Mouse (Mus musculus): Measurements from ENCODE around the gene Fibp. TPM values are rescaled to one million over a fixed set of nuclear protein-coding genes. Genes with fewer than 3 reads are reported as not detected.

Fibp gene
- polyA plus RNA-seq, 1 experiment, result 53.1 TPM

DNA sequence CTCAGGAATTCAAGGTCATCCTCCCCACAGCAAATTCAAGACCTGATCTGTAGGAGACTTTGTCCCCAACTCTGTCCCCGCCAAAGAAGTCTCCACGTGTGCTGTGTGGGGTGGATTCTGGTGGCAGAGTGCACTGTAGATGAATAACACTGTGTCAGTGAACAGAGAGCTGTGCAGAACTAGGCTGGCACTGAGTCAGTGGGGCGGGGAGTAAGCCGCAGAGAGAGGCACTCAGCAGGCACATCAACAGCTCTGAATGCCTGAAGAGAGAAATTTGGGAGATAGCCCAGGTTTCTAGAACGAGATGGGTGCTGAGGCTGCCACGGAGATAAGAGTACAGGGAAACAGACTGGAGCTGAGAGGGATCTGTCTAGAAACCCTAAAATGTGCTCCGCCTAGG is 1.4 kb upstream of the Fibp start:
- no peak overlapping the region for H3K4me3 ChIP-seq (ENCODE audit: insufficient read depth, low read length)
- H3K4me1 ChIP-seq (ENCODE audit: control insufficient read depth, insufficient read depth, low read length), result peaks cover 21% of the 10 kb centered on the region; the same call in 1 of the 2 replicates
- H3K27ac ChIP-seq (ENCODE audit: insufficient read depth, low read length), result no peak overlapping the region
- no peak for TF ChIP-seq POLR2A (IDR thresholded peaks at IDR 0.05; ENCODE audit: low read depth, low read length)
- TF ChIP-seq CTCF (IDR thresholded peaks at IDR 0.05; ENCODE audit: borderline replicate concordance, insufficient read depth, low read length), result no peak

DNA sequence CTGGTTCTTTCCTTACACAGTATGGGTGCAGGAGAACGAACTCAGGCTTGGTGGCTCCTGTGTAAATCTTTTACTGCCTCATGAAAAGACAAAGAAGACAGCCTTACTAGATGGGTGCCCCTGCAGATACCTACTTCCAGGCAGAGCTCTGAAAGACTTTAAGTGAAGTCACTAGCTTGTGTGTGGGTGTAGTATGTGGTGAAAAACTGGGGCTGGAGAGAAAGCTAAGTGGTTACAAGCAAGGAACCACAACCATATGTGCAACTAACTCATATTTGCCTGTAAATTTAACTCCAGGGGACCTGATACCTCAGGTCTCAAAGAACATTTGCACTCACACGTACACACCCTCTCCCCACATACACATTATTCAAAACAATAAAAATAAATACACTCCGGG is 519 bp upstream of the Fibp start:
- Histone ChIP-seq H3K4me3 (ENCODE audit: insufficient read depth, low read length) (peak overlapping the region; percentile 84; the same call in 1 of the 2 replicates), H3K4me1 (ENCODE audit: control insufficient read depth, insufficient read depth, low read length) (peaks cover 20% of the 10 kb centered on the region; the same call in 1 of the 2 replicates), H3K27ac (ENCODE audit: insufficient read depth, low read length) (peak overlapping the region; percentile 82; the same call in 1 of the 2 replicates)
- TF ChIP-seq POLR2A (IDR thresholded peaks at IDR 0.05; ENCODE audit: low read depth, low read length) (0 out of 2 replicates have a peak, but pooled peaks have one; percentile 20), CTCF (IDR thresholded peaks at IDR 0.05; ENCODE audit: borderline replicate concordance, insufficient read depth, low read length) (no peak)

DNA sequence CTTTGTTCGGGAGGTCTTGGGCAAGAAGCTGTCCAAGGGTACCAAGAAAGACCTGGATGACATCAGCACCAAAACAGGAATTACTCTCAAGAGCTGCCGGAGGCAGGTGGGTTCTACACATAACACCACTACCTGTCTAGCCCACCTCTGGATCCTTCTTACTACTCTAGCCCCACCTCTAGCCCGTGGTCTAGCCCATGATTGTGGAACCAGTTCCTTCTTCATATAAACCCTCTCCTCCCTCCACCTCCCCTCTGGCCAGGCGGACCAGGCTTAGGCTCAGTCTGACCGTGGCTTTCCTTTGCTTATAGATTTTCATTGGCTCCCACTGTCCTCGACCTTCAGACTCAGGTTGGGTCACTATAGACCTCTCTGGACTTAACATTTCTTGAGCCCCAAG is 996 bp downstream of the Fibp start:
- TF ChIP-seq CTCF (IDR thresholded peaks at IDR 0.05; ENCODE audit: borderline replicate concordance, insufficient read depth, low read length), result no peak
- TF ChIP-seq POLR2A (IDR thresholded peaks at IDR 0.05; ENCODE audit: low read depth, low read length), result no peak
- H3K4me1 ChIP-seq (ENCODE audit: control insufficient read depth, insufficient read depth, low read length), result peaks cover 14% of the 10 kb centered on the region; the same call in 1 of the 2 replicates
- peak overlapping the region; percentile 84 for H3K4me3 ChIP-seq (ENCODE audit: insufficient read depth, low read length)
- no peak overlapping the region for H3K27ac ChIP-seq (ENCODE audit: insufficient read depth, low read length)

DNA sequence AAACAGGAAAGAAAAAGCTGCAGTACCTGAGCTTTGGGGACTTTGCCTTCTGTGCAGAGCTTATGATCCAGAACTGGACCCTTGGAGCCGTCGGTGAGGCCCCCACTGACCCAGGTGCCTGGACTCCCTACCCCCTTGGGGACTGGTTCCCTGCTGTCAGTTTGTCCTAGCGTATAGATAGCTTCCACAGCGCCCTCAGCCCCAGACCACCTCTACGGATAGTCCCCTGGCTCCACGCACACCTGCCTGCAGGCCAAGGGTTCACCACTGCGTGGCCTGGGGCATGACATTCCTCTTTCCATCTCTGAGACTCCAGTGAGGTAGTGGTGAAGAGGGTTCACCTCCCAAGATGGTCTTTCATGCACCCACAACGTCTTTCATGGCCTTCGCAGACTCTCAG is 2.8 kb downstream of the Fibp start:
- peaks cover 12% of the 10 kb centered on the region for H3K4me1 ChIP-seq (ENCODE audit: control insufficient read depth, insufficient read depth, low read length)
- H3K27ac ChIP-seq (ENCODE audit: insufficient read depth, low read length), result no peak overlapping the region
- H3K4me3 ChIP-seq (ENCODE audit: insufficient read depth, low read length), result no peak overlapping the region
- TF ChIP-seq CTCF (IDR thresholded peaks at IDR 0.05; ENCODE audit: borderline replicate concordance, insufficient read depth, low read length) (no peak), POLR2A (IDR thresholded peaks at IDR 0.05; ENCODE audit: low read depth, low read length) (no peak)

DNA sequence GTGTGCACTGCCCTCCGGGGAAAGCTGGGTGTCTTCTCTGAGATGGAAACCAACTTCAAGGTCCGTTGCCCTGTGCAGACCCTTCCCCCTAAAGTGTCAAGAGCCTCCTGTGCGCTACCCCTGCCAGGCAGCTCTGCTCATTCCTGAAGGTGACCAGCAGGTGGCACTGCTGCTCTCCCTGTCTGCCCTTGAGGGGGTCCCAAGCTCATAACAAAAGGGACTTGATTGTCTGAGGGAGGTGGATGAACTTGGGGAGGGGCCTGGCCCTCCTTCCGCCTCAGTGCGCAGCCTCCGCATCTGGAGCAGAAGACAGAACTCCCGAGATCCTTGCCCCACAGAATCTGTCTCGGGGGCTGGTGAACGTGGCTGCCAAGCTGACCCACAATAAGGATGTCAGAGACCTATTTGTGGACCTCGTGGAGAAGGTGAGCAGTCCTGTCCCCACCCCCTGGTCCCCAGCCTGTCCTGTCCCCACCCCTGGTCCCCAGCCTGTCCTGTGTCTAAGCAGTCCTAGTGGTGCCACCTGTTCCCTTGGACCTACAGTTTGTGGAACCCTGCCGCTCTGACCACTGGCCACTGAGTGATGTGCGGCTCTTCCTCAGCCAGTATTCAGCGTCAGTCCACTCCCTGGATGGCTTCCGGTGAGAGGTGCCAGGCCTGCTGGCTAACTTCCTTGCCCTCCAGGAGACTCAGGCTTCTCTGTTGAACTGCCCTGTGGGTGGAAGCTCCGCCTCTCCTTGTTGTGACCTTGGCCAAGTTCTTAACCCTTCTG is 3.6 kb downstream of the Fibp start:
- TF ChIP-seq POLR2A (IDR thresholded peaks at IDR 0.05; ENCODE audit: low read depth, low read length) (no peak), CTCF (IDR thresholded peaks at IDR 0.05; ENCODE audit: borderline replicate concordance, insufficient read depth, low read length) (peak; percentile 94)
- no peak overlapping the region for H3K4me3 ChIP-seq (ENCODE audit: insufficient read depth, low read length)
- H3K27ac ChIP-seq (ENCODE audit: insufficient read depth, low read length), result no peak overlapping the region
- peaks cover 9% of the 10 kb centered on the region; the same call in 1 of the 2 replicates for H3K4me1 ChIP-seq (ENCODE audit: control insufficient read depth, insufficient read depth, low read length)

DNA sequence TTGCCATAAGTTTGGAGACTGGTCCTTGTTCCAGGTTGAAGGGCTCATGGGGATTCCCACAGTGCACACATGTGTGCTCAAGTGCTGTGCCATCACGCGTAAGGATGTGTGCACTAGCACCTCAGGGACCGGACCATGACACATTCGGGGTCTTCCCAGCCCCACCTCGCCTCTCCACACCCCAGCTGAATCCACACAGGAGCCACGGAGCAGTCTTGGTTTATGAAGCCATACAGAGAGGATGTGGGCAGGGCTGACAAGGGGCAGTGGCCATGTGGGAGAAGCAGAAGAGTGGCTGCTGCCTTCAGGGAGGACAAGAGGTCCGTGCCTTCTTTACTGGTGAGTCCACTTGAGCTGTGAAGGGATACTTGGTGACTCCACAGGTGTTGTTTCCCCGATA is 4.6 kb downstream of the Fibp start:
- TF ChIP-seq POLR2A (IDR thresholded peaks at IDR 0.05; ENCODE audit: low read depth, low read length) (no peak), CTCF (IDR thresholded peaks at IDR 0.05; ENCODE audit: borderline replicate concordance, insufficient read depth, low read length) (no peak)
- Histone ChIP-seq H3K4me1 (ENCODE audit: control insufficient read depth, insufficient read depth, low read length) (peaks cover 9% of the 10 kb centered on the region; the same call in 1 of the 2 replicates), H3K4me3 (ENCODE audit: insufficient read depth, low read length) (no peak overlapping the region), H3K27ac (ENCODE audit: insufficient read depth, low read length) (no peak overlapping the region)

DNA sequence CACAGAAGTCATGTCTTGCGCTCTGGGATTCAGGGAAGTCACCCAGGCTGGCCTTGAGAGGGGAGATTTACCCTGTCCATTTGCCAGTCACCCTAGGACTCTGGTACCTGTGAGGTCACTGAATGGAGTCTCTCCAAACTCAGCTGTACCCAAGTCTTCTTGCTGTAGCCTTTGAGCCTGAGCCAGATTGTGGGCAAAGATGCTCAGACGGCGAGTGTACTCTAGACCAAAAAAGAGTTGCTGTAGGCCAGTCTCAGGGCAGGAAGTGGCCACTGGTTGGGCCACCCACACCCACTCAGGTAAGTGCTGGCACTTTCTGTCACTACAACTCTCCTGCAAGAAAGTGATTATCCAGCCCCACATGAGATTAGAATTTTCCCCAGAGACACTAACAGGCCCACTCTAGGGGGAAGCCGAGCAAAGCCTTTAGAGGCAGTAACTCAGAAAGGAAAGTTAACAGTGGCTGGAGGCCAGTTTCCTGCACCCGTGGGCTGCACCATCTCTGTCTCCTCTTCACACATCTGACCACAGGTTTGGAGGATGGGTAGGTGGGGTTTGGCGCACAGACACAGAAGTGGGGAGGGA is 6.6 kb downstream of the Fibp start:
- H3K4me1 ChIP-seq (ENCODE audit: control insufficient read depth, insufficient read depth, low read length), result peaks cover 3% of the 10 kb centered on the region; the same call in 1 of the 2 replicates
- H3K4me3 ChIP-seq (ENCODE audit: insufficient read depth, low read length), result no peak overlapping the region
- no peak overlapping the region for H3K27ac ChIP-seq (ENCODE audit: insufficient read depth, low read length)
- TF ChIP-seq POLR2A (IDR thresholded peaks at IDR 0.05; ENCODE audit: low read depth, low read length) (no peak), CTCF (IDR thresholded peaks at IDR 0.05; ENCODE audit: borderline replicate concordance, insufficient read depth, low read length) (no peak)

DNA sequence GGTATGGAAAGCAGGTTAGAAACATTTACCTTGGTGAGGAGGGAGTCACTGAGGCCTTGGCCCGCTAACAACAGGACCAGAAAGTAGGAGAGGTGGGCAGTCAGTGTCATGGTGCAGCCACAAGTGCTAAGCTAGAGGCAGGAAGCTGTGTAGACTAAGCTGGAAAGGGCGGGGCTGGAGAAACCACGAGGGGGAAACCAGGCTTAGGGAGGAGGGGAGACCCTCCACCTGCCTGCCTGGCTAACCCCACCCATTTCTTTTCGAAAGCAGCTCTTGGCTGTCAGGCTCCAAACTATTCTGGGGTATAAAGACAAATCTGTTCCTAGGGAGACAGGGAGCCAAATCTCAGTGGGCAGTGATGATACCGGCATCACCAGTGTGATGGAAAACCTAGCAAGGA is 8.0 kb downstream of the Fibp start, which contains the start of gene Ctsw:
Ctsw (minus strand) TSS at position 134 of the 400 bp plus-strand sequence.
- TF ChIP-seq POLR2A (IDR thresholded peaks at IDR 0.05; ENCODE audit: low read depth, low read length), result no peak
- no peak for TF ChIP-seq CTCF (IDR thresholded peaks at IDR 0.05; ENCODE audit: borderline replicate concordance, insufficient read depth, low read length)
- no peak within 1 kb of the TSS for H3K4me3 ChIP-seq (ENCODE audit: insufficient read depth, low read length)
- no peak within 1 kb of the TSS for H3K27ac ChIP-seq (ENCODE audit: insufficient read depth, low read length)
- H3K4me1 ChIP-seq (ENCODE audit: control insufficient read depth, insufficient read depth, low read length), result peaks cover 3% of the 10 kb centered on the region; the same call in 1 of the 2 replicates

DNA sequence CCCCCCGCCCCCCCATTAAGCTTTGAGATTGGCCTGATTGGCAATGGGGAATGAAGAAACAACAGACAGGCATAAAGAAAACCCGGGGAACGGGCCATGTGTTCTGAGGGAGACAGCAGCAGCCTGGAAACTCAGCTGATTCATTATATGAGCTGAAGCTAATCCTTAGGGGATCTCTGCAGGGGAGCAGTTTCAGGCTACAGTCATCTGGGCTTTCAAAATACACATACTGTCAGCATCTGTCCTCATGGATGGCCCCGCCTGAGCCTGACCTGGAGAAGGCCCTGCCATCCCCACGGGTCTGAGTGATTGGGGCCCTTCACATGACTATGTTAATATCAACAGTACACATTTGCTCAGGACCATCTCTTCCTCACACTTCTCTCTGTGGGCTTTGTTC is 11.4 kb downstream of the Fibp start:
- TF ChIP-seq POLR2A (IDR thresholded peaks at IDR 0.05; ENCODE audit: low read depth, low read length), result no peak
- TF ChIP-seq CTCF (IDR thresholded peaks at IDR 0.05; ENCODE audit: borderline replicate concordance, insufficient read depth, low read length), result no peak
- Histone ChIP-seq H3K27ac (ENCODE audit: insufficient read depth, low read length) (peak overlapping the region; percentile 72), H3K4me3 (ENCODE audit: insufficient read depth, low read length) (no peak overlapping the region), H3K4me1 (ENCODE audit: control insufficient read depth, insufficient read depth, low read length) (no peaks in the 10 kb centered on the region)

DNA sequence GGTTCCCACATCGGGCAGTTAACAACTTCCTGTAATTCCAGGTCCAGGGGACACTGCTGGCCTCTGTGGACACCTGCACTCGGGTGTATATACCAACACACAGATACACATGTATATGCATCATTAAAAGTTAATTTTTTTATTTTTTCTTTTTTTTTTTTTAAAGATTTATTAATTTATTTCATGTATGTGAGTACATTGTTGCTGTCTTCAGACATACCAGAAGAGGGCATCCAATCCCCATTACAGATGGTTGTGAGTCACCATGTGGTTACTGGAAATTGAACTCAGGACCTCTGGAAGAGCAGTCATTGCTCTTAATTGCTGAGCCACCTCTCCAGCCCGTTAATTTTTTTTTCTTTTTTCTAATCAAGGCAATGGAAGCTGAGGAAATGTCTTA is 12.4 kb downstream of the Fibp start:
- peak overlapping the region; percentile 99 for H3K27ac ChIP-seq (ENCODE audit: insufficient read depth, low read length)
- 0 out of 2 replicates have a peak, but pooled peaks cover 3% of the 10 kb centered on the region for H3K4me1 ChIP-seq (ENCODE audit: control insufficient read depth, insufficient read depth, low read length)
- H3K4me3 ChIP-seq (ENCODE audit: insufficient read depth, low read length), result no peak overlapping the region
- TF ChIP-seq POLR2A (IDR thresholded peaks at IDR 0.05; ENCODE audit: low read depth, low read length), result no peak
- no peak for TF ChIP-seq CTCF (IDR thresholded peaks at IDR 0.05; ENCODE audit: borderline replicate concordance, insufficient read depth, low read length)
